Mouse (Mus musculus) lung, postnatal 0 days (tissue): ENCODE results near the gene Gzmm.

ENCODE experiments used
- CTCF ChIP-seq: IDR thresholded peaks from 2 replicates; pipeline ENCODE4 v1.5.1; 2016; ENCODE audit warnings: antibody characterized with exemption, mild to moderate bottlenecking
- EP300 ChIP-seq: IDR thresholded peaks from 2 replicates; pipeline ENCODE4 v1.6.1; 2016; ENCODE audit warnings: antibody characterized with exemption, mild to moderate bottlenecking, control low read depth

DNA sequence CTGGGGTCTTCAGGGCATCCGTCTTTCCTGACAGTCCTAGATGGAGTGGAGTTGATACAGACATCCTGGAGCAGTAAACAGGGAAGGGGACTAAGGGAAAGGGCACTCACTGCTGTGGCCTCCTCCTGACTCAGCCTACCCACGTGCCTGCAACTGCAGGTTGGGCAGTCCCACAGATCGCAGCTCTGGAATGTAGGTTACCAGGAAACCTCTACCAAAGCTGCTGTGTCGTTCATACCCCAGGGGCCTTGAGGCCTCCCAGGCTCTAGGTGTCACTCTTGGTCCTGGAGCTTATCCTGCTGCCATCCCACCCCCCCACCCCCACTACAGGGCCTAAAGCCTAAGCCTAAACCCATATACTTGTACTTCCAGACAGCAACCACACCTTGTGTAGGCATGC, 18.9 kb downstream of the Gzmm start:
- no peak for TF ChIP-seq CTCF
- TF ChIP-seq EP300, result no peak
